Mouse (Mus musculus): ENCODE results near the gene Qrfpr.

Gene Qrfpr

DNA sequence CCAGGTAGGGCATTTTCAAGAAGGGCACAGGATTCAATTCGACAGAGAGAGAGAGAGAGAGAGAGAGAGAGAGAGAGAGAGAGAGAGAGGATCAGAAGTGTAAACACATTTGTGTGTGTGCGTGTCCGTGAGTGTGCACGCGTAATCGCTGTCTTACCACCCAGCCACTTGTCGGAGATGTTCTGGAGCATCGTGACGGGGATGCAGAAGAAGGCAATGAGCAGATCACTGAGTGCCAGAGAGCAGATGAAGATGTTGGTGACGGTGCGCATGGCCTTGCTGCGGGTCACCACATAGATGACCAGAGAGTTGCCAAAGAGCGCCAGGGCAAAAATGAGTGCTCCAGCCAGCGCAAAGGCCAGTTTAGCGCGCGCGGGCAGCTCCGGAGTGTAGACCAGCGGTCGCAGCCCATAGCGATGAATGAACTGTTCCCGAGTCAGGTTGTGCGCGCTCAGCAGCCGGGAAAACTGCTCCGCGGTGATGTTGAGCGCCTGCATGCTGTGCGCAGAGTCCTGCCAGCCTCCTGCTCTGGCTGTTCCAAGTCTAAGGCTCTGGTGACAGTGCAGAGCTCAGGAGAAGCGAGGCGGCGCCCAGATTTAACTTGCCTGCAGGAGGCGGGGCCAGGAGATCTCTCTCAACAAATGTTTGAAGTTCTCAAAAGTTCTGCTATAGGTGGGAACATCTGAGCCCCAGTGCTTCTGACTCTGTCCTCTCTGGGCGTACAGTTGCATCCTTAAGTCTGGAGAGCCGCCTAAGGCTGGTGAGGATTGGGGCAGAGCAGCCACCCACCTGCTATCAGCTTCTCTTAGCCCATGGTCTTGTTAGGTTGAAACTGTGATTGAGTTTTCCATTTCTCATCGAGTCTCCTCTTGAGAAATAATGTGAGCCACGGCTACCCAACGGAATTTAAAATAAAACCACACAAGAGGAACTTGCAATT lies at the start of gene Qrfpr:
Gene Qrfpr (minus strand): TSS at position 571 of the 940 bp plus-strand sequence.
- DNase-seq: no peak

DNA sequence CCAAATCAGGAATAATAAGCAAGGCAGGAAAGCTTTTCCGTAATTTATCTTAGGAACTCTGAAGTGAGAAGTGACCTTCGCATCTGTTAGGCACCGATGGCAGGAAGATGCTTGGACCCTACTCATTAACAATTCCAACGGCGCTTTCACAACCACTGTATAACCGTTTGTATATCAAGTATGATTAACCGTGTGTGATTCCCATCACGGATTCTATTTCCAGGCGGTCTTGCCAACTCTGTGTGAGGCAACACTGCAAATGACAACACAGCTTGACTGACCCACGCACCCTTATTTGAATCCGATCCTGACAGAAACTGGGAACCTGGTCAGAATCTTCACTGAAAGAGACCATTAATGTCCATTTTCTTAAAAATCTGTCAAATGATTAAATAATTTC lies 41.8 kb upstream of the Qrfpr start:
- no peak for DNase-seq

DNA sequence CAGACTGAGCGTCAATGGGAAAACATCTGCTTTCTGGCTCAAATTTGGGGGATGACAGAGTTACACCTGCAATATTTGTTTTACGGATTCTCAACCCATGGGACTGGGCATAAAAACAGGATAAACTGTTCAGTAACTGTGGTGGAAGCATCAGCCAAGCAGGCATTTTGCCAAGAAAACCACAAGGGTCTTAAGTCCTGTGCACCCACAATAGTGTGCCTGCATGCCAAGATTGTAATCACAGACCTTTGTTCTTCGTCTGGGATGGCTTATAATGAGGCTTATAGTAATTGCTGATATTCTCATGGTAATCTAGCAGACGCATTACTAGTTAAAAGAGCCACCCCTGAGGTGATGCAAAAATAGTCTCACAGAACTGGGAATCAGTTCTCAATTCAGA lies 41.2 kb upstream of the Qrfpr start:
- no peak for DNase-seq

- no peak for DNase-seq
These were observed 28.5 kb upstream of the Qrfpr start for GRCm38 (mm10) chr3:36250585-36250984.

- DNase-seq: no peak
These were observed 26.3 kb upstream of the Qrfpr start for GRCm38 (mm10) chr3:36248446-36248845.

- no peak for DNase-seq
These were observed 7.8 kb upstream of the Qrfpr start for GRCm38 (mm10) chr3:36229941-36230340.

GRCm38 (mm10) chr3:36227246-36227645 lies 5.1 kb upstream of the Qrfpr start:
- no peak for DNase-seq

- DNase-seq: no peak
These were observed 1.2 kb upstream of the Qrfpr start for GRCm38 (mm10) chr3:36223361-36223760.

GRCm38 (mm10) chr3:36212758-36213157 lies 9.4 kb downstream of the Qrfpr start:
- no peak for DNase-seq

DNA sequence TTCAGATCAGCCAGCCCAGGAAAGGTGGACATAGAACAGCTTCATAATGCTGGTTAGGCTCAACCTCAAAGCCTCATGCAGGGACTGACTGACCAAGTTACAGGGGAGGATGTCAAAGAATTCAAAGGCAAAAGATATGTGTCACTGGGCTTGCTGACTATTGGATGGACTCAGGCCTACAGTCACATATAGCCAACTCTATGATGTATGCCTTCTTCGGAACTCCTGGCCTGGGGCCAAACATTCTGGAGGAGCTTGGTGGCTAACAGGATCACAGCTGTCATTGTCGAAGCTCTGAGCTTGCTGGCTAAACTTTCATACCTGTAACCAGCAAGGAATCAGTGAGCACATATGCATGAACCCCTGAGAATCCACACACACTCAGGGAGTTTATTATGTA lies 11.2 kb downstream of the Qrfpr start:
- no peak for DNase-seq

- peak; percentile 5 for DNase-seq
These were observed 12.1 kb downstream of the Qrfpr start for GRCm38 (mm10) chr3:36209776-36210555.

DNA sequence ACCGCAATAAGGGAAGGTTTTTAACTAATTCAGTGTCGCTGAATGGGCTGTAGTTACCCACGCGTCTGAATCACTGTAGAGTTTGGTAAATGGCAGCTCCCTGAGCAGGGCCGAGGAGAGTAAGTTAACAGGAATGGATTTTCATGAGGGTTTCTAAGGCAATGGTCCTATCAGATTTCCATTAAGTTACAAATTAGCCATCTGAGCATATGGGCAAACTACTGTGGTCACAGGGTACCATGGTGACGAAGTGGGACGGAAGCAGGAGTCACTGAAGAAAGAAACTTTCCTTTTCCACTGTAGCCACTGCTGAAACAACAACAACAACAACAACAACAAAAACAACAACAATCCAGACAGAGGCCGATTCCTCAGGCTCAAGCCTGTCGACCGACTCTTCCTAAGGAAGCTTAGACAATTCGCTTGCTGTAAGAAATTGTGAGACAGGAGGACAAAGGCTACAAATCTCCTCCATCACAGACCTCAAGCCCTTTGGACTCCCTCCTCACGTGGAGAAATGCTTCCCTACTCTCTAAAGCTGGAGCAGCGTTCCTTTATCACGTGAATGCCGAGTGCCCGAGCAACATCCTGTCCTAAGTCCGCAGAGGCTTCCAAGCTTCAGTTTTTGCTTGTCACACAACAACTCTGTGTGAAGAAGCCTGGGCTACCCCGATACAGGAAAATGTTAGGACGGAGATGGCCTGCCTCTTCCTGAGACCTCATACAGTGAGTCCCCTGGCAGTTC lies 14.4 kb downstream of the Qrfpr start:
- no peak for DNase-seq

DNA sequence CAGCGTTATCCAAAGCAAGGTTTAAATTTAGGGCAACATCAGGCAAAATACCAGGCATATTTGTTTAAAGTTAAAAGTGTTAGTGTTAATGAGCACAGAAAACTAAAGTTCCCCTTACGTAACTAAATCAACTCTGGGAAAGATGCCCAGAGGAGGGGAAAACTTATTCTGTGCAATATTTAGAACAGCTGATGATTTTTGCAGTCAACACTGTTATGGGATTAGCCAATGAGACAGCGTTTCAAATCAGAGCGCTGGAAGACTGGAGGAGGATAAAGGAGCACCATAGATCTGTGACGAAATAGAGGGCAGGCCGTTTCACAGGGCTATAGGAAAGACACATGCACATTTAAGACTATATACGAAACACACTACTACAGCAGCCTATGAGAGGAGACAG lies 19.2 kb downstream of the Qrfpr start:
- no peak for DNase-seq

DNA sequence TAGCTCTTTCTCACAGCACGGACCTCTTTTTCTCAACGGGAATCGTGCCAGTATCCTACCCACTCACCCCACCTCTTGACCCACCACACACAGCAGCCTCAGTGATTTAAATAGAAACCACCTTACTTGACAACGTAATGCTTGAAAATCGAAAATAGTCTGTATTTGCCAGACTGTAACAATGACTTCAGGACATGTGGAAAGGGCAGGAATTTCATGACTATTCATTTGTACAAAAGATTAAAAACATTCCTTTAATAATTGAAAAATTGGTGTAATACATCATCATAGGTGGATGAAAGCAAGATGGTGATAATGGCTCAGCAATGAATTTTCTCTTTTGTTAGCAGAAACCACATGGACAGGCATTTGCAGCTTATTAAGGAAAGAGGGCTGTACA lies 21.0 kb downstream of the Qrfpr start:
- DNase-seq: no peak

- no peak for DNase-seq
These were observed 32.9 kb downstream of the Qrfpr start for GRCm38 (mm10) chr3:36189243-36189642.

GRCm38 (mm10) chr3:36186510-36186909 lies 35.6 kb downstream of the Qrfpr start:
- no peak for DNase-seq

- DNase-seq: peak; percentile 19
These were observed 40.6 kb downstream of the Qrfpr start for GRCm38 (mm10) chr3:36181519-36181918.

DNA sequence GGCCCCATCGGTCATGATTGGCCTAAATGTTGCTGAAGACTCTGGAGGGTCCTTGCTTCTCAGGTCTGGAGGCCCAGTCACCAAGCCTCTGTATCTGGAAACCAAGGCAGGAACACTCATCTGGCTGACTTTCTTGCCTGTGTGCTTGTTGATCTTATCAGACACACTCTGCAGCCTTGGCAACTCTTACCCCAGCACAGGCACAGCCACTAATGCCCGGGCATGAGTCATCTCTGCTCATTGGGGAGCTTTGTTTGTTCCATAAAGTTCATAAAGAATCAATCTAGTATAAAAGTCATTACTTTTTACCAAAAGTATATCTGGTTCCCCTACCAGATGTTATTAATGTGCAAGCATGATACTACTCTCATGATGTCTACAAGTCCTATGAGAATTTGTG lies 48.4 kb downstream of the Qrfpr start:
- DNase-seq: no peak

DNA sequence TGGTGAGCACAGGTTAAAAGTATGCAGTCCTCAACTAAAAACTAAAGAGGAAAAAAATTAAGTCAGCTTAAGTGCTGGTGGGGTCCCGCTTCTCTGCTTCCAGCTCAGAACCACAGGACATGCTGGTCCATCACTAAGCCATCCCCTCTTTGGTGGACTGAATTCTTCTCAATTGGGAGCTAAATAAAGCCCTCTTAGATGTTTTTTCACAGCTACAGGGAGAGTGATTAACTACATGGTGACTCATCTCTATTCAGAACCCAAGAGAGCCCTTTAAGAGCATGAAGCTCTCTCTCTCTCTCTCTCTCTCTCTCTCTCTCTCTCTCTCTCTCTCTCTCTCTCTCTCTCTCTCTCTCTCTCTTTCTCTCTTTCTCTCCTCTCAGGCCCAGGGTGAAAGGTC lies 50.8 kb downstream of the Qrfpr start:
- DNase-seq: no peak

DNA sequence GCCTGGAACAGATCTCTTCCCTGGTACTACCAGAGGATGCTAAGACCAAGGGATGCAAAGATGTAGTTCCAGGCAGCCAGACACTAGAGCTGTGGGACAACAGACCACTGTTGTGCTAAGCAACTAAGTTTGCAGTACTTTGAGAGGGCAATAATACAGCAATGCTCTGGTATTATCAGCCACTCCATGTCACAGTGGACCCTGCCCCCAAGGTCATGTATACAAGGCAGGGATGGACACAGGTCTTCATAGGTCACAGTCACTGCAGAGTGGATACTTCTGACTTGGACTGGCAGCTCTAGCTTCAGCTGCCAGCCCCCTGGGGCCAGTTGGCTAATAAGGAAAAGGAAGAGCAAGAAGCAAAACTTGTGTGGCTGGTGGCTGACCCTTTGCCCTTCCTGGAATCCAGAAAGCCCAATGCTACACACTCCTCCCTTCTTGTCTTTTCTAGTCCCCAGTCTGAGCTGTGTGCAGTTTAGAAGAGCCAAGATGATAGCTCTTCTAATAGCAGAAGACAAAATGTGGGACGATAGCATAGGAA lies 51.4 kb downstream of the Qrfpr start:
- DNase-seq: no peak

DNA sequence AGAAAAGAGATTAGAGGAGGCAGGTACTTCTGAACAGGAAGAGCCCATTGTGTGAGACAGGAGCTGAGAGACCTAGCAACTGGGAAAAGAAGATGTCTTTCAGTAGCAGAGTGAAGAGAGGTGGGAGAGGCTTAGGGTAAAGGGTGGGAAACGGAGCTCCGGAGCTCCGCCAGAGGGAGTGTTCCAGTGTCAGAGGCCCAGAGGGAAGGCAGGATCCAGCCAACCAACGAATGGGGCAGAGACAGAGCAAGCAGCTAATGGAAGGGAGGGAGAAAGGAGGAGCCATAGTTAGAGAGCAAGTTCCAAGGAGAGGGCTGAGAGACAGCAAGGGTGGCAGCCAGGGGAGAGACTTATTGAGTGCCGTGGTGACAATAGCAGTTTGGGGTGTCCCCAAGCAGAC lies 66.8 kb downstream of the Qrfpr start:
- no peak for DNase-seq

- DNase-seq: peak; percentile 83
These were observed 71.0 kb downstream of the Qrfpr start, which contains the start of gene D3Ertd254e for GRCm38 (mm10) chr3:36150934-36151686. D3Ertd254e (plus strand) TSS chr3:36151017.

Measured in cerebellum, adult 8-10 months (tissue).